Mouse (Mus musculus) neural tube, embryonic 13.5 days (tissue): Measurements from ENCODE around the gene Olfr112. TPM values are rescaled to one million over a fixed set of nuclear protein-coding genes. Genes with fewer than 3 reads are reported as not detected.
"Not testable (repeated sequence)": the region's sequence is repeated elsewhere in the genome, so short reads cannot be mapped to it uniquely, and the experiment has no call there.

Experiments used
- ATAC-seq: fragments of 200-750 bp; cut with Nextera tagmentation; 2 replicates; pipeline ENCODE4 v1.8.0; 2017; ENCODE audit warnings: low read depth, mild to moderate bottlenecking, moderate TSS enrichment, moderate library complexity
- H3K27ac ChIP-seq: fragments of 300-500 bp; sonication (generic); replicated peaks from 2 replicates; pipeline ENCODE4 v1.5.1; 2015; ENCODE audit warnings: moderate library complexity, mild to moderate bottlenecking, inconsistent platforms
- H3K27me3 ChIP-seq: fragments of 300-500 bp; sonication (generic); 2 replicates; pipeline ENCODE4 v1.6.1; 2015; ENCODE audit warnings: mild to moderate bottlenecking, inconsistent platforms
- H3K36me3 ChIP-seq: fragments of 300-500 bp; sonication (generic); 2 replicates; pipeline ENCODE4 v1.6.1; 2015; ENCODE audit warnings: mild to moderate bottlenecking, inconsistent platforms
- H3K4me1 ChIP-seq: fragments of 300-500 bp; sonication (generic); replicated peaks from 2 replicates; pipeline ENCODE4 v1.6.1; 2015; ENCODE audit warnings: inconsistent platforms
- H3K4me2 ChIP-seq: fragments of 300-500 bp; sonication (generic); 2 replicates; pipeline ENCODE4 v1.6.1; 2015; ENCODE audit warnings: inconsistent platforms, mild to moderate bottlenecking, moderate library complexity
- H3K4me3 ChIP-seq: fragments of 300-500 bp; sonication (generic); 2 replicates; pipeline ENCODE4 v1.5.1; 2015; ENCODE audit warnings: mild to moderate bottlenecking, inconsistent platforms
- H3K9ac ChIP-seq: fragments of 300-500 bp; sonication (generic); 2 replicates; pipeline ENCODE4 v1.6.1; 2015; ENCODE audit warnings: moderate library complexity, mild to moderate bottlenecking, inconsistent platforms
- H3K9me3 ChIP-seq: fragments of 300-500 bp; sonication (generic); 2 replicates; pipeline ENCODE4 v1.6.1; 2016; ENCODE audit warnings: inconsistent platforms
- WGBS: fragments of 180-500 bp; shearing (Covaris S2); methylation state at CpG from one replicate; pipeline ENCODE4 v1.1.7; 2015; 5-methylcytosine and 5-hydroxymethylcytosine counted together
- polyA plus RNA-seq: library from polyadenylated mRNA; unstranded; fragments of >200 nt; fragmentation: Nextera tagmentation; extraction: Ambion mirVana; gene quantifications from 2 replicates; pipeline ENCODE4 v1.2.1, GENCODE M21; 2015

Olfr112 gene
- polyA plus RNA-seq = not detected in 2 replicates

DNA sequence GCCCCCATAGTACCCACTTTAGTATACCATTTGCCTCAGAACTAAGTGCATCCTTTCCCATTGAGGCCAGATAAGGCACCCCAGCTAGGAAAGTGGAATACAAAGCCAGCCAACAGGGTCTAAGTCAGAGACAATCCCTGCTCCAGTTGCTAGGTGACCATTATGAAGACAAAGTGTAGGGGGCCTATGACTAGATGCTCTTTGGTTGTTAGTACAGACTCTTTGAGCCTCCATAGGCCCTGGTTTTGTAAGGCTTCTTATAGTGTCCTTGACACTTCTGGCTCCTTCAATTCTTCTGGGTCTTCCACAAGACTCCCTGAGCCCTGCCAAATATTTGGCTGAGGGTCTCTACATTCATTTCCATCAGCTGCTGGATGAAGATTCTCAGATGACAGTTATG lies at the start of gene Olfr112:
Gene Olfr112, minus strand, starts transcription at position 101 of the 400 bp plus-strand sequence.
- Histone ChIP-seq H3K9ac (no peak within 1 kb of the TSS), H3K27me3 (no peaks in the 10 kb centered on the region), H3K9me3 (no peaks in the 10 kb centered on the region), H3K36me3 (no peaks in the 10 kb centered on the region), H3K27ac (no peak within 1 kb of the TSS), H3K4me3 (no peak within 1 kb of the TSS), H3K4me2 (no peak within 1 kb of the TSS), H3K4me1 (no peaks in the 10 kb centered on the region)
- ATAC-seq = no peak

DNA sequence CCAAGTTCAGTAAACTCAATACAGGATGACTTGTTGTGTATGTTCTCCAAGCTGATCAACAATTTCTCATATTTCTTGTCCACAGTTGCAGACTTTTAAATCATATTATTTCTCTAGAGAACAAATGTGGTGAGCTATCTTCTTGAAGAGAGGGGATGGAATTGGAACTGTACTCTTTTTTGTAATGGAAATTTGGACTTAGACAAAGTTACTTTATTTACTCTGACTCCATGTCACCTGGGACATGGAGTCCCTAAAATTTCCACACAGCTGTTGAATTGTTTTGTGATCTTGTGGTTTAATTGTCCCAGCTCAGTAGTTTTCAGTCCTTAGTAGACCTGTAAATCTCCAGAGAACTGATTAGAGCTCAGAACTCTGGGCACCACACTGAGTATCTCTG lies 23.4 kb upstream of the Olfr112 start, which contains the start of gene Olfr114:
Gene Olfr114, minus strand, starts transcription at position 101 of the 400 bp plus-strand sequence.
- no peaks in the 10 kb centered on the region for H3K4me1 ChIP-seq
- H3K9me3 ChIP-seq = no peaks in the 10 kb centered on the region
- H3K4me2 ChIP-seq = no peak within 1 kb of the TSS
- ATAC-seq = no peak
- no peaks in the 10 kb centered on the region for H3K27me3 ChIP-seq
- no peaks in the 10 kb centered on the region for H3K36me3 ChIP-seq
- no peak within 1 kb of the TSS for H3K27ac ChIP-seq
- H3K4me3 ChIP-seq = no peak within 1 kb of the TSS
- H3K9ac ChIP-seq = no peak within 1 kb of the TSS

DNA sequence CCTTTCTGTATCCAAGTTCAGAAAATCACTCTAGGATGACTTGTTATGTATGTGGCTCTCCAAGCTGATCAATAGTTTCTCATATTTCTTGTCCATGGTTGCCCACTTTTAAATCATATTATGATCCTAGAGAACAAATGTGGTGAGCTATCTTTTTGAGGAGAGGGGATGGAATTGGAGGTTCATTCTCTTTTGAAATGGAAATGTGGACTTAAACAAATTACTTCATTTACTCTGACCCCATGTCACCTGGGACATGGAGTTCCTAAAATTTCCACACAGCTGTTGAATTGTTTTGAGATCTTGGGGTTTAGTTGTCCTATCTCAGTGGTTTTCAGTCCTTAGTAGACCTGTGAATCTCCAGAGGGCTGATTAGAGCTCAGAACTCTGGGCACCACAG lies 8.3 kb upstream of the Olfr112 start, which contains the start of gene Olfr113:
Gene Olfr113, minus strand, starts transcription at position 101 of the 400 bp plus-strand sequence.
- Histone ChIP-seq H3K27me3 (no peaks in the 10 kb centered on the region), H3K27ac (no peak within 1 kb of the TSS), H3K36me3 (no peaks in the 10 kb centered on the region), H3K4me2 (no peak within 1 kb of the TSS), H3K4me3 (no peak within 1 kb of the TSS), H3K4me1 (no peaks in the 10 kb centered on the region), H3K9ac (no peak within 1 kb of the TSS), H3K9me3 (no peaks in the 10 kb centered on the region)
- no peak for ATAC-seq

DNA sequence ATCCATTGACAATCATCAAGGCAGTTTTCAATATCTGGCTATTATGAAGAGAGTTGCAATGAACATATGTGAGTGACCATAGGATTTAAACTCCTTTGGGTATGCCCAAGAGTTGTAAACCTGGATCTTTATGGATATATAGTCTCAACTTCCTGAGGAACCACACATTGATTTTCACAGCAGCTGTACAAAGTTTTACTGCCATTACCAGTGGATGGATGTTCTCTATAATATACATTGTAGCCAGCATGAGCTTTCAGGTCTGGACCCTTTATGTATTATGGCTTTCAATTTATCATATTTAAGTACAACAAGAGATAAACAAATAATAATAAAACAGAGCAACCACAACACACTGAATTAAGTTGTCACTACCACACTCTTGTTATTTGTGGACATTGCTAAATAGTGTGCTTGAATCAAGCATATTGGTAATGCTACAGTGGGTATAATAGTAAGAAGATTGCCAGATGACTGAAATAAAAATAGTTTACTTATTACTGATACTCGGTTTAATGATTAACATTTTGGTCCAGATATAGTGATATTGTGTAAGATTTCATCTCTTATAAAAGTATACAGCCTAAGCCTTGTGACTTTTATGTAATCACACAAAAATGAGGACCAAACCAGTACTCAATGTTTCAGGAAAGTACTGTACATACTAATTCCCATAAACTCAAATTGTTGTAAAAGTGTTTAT lies 10.2 kb downstream of the Olfr112 start:
- Histone ChIP-seq H3K27me3 (no peaks in the 10 kb centered on the region), H3K4me2 (no peak overlapping the region), H3K36me3 (no peaks in the 10 kb centered on the region), H3K27ac (no peak overlapping the region), H3K4me3 (no peak overlapping the region), H3K9me3 (no peaks in the 10 kb centered on the region), H3K4me1 (no peaks in the 10 kb centered on the region), H3K9ac (no peak overlapping the region)
- ATAC-seq = no peak
- 64% methylated on average over 1 of the region's 1 CpGs for WGBS

DNA sequence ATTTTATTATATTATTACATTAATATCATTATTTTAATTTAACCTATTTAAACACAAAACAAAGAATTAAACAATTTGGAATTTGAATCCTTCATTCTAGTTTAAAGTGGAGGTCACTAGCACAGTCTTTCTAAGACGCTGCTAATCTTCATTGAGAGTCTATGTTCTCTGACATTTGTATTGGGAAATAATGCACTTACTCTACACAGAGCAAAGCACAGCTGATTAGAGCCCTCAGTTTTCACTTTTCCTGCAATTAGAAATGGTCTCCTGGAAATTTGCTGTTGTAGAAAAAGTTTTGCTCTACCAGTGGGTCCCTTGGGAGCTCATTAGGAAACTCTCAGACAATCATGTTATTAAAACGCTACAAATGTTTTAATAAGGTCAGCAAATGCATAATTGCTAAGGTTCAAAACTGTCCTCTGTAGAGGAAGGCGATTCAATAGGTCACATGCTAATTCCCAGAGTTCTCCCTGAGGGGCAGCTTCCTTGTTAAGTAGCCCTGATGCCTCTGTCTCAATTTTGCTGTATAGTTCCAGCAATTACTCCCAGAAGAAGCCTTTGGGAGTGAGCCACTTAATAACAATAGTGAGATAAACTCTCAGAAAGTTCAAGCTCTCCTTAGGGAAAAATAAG lies 25.3 kb downstream of the Olfr112 start:
- Histone ChIP-seq H3K9me3 (no peaks in the 10 kb centered on the region), H3K27me3 (no peaks in the 10 kb centered on the region), H3K4me3 (no peak overlapping the region), H3K9ac (no peak overlapping the region), H3K27ac (no peak overlapping the region), H3K36me3 (no peaks in the 10 kb centered on the region), H3K4me1 (no peaks in the 10 kb centered on the region), H3K4me2 (no peak overlapping the region)
- ATAC-seq = no peak
- 73% methylated on average over 3 of the region's 3 CpGs for WGBS

DNA sequence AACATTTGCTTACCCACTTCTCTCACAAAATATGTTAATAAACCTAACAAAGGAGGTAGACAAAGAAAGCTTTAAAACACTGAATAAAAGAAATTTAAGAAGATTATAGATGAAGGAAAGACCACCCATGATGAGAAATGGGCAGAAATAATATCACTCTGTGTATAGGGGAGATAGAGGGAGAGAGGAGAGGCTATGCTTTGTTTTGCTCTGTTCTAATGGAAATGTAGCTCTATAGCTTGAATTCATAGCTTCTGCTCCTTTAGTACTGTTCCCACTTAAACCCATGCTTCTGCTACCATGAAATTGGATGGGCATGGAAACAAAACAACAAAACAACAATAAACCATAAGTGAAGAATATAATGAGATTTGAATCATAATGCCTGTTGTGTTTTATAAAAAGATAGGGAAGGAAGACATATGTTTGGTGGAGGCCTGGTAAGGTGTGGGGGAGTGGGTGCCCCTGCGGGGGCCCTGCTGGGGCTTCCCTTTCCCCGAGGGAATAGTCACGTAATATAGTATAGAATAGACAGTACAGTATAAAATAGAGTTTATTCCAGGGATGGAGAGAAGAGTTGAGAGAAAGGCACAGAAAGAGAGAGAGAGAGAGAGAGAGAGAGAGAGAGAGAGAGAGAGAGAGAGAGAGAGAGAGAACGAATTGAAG lies 27.7 kb downstream of the Olfr112 start:
- H3K27ac ChIP-seq = no peak overlapping the region
- no peak overlapping the region for H3K4me3 ChIP-seq
- no peaks in the 10 kb centered on the region for H3K9me3 ChIP-seq
- H3K4me1 ChIP-seq = no peaks in the 10 kb centered on the region
- WGBS = 59% methylated on average over 4 of the region's 4 CpGs
- no peak for ATAC-seq
- no peak overlapping the region for H3K4me2 ChIP-seq
- H3K36me3 ChIP-seq = no peaks in the 10 kb centered on the region
- no peaks in the 10 kb centered on the region for H3K27me3 ChIP-seq
- H3K9ac ChIP-seq = no peak overlapping the region

DNA sequence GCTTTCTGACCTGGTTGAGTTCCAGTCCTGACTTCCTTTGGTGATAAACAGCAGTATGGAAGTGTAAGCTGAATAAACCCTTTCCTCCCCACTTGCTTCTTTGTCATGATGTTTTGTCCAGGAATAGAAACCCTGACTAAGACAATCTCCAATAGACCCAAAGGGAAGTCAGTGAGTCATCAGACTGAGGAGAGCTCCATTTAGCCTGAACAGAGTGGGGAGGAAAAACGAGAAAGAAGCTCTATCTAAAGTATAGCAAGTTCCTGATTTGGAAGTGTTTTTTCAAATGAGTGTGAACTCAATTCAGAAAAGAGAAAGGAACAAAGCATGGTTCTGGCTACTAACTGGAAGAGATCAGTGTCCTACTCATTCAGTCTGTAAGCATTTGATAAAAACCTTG lies 30.8 kb downstream of the Olfr112 start:
- H3K9me3 ChIP-seq, H3K27ac ChIP-seq, H3K36me3 ChIP-seq, ATAC-seq, H3K4me1 ChIP-seq, H3K27me3 ChIP-seq, H3K4me3 ChIP-seq, H3K4me2 ChIP-seq, H3K9ac ChIP-seq: not testable (repeated sequence)
- whole genome bisulfite sequencing = 68% methylated on average over 1 of the region's 1 CpGs

DNA sequence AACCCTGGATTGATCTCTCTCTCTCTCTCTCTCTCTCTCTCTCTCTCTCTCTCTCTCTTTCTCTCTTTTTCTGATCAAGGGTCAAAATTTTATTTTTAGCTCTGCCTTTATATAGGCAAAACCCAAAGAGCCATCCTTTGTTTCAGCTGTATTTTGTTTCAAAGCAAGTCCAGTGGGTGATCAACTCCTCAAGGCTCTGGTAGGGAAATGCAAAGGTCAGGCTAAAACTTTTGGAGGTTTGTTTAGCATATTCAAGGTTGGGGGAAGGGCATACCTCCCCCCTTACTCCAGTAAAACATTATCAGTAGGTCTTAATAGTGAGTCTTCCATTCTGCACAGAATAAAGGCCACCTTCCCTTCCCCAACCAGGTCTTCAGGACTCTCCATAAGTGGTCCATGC lies 34.1 kb downstream of the Olfr112 start:
- no peaks in the 10 kb centered on the region for H3K27me3 ChIP-seq
- ATAC-seq = no peak
- H3K36me3 ChIP-seq = no peaks in the 10 kb centered on the region
- no peaks in the 10 kb centered on the region for H3K4me1 ChIP-seq
- no peak overlapping the region for H3K9ac ChIP-seq
- H3K4me3 ChIP-seq = no peak overlapping the region
- no peak overlapping the region for H3K4me2 ChIP-seq
- H3K27ac ChIP-seq = no peak overlapping the region
- no peaks in the 10 kb centered on the region for H3K9me3 ChIP-seq

DNA sequence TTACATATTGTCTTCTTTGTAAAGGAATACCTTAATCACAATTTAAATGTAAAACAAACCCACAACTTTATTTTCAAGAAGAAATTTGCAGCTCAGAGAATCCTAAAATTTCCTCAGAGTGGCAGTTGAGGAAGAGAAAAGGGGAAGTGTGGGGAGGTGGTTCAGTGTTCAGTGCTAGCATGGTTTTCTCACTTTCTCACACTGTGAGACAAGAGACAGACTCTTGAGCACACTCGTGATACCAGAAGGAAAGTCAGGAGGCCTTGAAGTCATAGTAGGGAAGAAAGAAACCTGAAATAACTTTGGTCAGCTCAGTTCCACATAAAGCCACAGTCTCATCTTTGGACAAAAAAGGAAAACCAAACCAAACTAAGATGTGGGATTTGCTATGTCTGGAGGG lies 43.8 kb downstream of the Olfr112 start:
- H3K27me3 ChIP-seq, H3K4me2 ChIP-seq, H3K9ac ChIP-seq, H3K27ac ChIP-seq, H3K4me1 ChIP-seq, H3K9me3 ChIP-seq, H3K4me3 ChIP-seq, H3K36me3 ChIP-seq, ATAC-seq: not testable (repeated sequence)
- 88% methylated on average over 1 of the region's 1 CpGs for WGBS

DNA sequence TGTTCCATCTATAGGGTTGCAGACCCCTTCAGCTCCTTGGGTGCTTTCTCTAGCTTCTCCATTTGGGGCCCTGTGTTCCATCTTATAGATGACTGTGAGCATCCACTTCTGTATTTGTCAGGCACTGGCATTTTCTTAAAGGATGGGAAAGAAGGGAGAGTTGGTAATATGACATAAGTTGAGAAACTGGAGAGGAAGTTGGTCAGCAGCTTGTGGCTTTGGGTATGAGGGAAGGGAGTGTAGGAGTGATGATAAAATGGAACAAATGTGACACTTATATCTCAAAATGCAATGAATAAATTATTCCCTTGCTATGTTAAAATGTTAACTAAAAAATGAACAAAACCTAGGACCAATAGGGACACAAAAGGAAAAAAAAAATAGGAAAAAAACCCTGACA lies 44.6 kb downstream of the Olfr112 start:
- H3K36me3 ChIP-seq, H3K4me2 ChIP-seq, H3K27me3 ChIP-seq, H3K9me3 ChIP-seq, ATAC-seq, H3K9ac ChIP-seq, H3K4me3 ChIP-seq, H3K27ac ChIP-seq, H3K4me1 ChIP-seq: not testable (repeated sequence)
